Mouse (Mus musculus) brain, embryonic 14.5 days (tissue): ENCODE data around the gene Nemp1.

Experiments used
- CTCF ChIP-seq: fragments of 200-500 bp; IDR thresholded peaks from 2 replicates; pipeline ENCODE4 v1.5.1; 2012; ENCODE audit warnings: inconsistent platforms, mild to moderate bottlenecking, moderate library complexity, borderline replicate concordance; ENCODE audit not compliant: insufficient read depth, insufficient read length; ENCODE audit errors: extremely low read depth
- POLR2A ChIP-seq: fragments of 200-500 bp; IDR thresholded peaks from 2 replicates; pipeline ENCODE4 v1.6.1; 2012; ENCODE audit warnings: mild to moderate bottlenecking, inconsistent platforms, borderline replicate concordance; ENCODE audit not compliant: poor library complexity, insufficient read depth, insufficient read length, severe bottlenecking; ENCODE audit errors: extremely low read depth

DNA sequence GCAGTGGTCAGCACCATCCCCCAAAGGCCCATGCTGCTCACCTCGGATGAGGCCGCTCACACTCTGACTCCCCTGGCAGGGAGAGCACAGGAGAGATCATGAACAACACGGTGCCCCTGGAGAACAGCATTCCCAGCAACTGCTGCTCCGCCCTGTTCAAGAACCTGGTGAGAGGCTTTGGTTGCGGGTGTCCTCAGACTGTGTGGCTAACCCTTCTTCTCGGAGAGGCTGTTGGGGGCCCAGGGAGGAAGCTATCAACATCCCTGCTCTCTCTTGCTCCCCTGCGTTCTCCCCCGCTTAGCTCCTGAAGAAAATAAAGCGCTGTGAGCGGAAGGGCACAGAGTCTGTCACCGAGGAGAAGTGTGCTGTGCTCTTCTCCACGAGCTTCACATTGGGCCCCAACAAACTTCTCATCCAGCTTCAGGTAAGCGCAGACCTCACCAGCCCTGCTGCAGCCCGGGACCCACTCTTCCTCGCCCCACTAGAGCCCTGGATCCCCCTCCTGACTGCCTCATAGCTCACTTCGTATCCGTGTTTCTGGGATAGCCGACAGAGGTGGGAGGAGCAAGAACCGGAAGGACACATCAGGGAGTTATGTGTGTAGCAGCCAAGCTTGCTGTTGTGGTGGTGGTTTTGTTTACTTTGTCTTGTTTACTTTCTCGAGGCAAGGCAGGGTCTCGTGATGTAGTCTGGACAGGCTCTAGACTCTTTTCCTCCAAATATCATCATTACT lies 13.6 kb upstream of the Nemp1 start:
- TF ChIP-seq CTCF (no peak), POLR2A (no peak)
